Mouse (Mus musculus) cerebellum, adult (tissue): ENCODE results near the gene Rpl35a.

ENCODE experiments used
- ATAC-seq: cut with Nextera tagmentation; 2 replicates; pipeline ENCODE4 v1.9.2; 2017; ENCODE audit warnings: mild to moderate bottlenecking, moderate library complexity, mixed read lengths; ENCODE audit not compliant: insufficient number of reproducible peaks, low FRiP score, low TSS enrichment

The Rpl35a gene

DNA sequence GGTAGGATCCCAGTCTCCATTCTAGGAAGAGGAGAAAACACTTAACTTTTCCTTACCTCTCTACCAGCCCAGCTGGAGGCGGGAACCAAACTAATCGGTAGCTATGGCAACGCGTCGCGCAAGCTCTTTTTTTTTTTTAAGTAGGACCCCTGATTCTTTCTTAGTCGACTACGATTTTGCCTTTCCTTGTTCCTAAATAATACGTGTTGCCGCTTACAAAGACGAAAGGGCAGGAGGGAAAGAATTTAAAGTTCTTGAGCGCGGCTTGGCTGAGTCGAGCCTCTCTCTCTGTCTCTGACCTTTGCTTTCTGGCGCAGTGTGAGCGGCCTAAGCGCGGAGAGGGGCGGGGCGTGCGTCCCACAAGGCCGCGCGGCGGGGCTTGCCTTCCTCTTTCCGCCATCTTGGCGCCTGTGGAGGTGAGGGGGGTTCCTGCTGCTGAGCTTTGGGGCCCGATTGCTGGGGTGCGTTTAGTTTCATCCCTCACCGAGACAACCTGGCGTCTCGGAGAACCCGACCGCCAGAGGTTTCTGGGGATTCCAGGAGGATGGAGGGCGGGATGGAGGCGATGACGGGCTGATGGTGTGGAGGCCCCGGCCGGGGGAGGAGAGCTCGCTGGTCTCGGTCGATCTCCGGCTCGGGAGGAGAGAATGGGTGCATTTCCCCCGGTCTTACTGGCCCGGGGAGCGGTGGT is at the start of gene Rpl35a, which contains the start of gene Iqcg:
Gene Rpl35a, plus strand, starts transcription at position 359 of the 691 bp plus-strand sequence.
Gene Iqcg, minus strand, starts transcription at position 124 of the 691 bp plus-strand sequence.
- ATAC-seq, result peak; percentile 90

GRCm38 (mm10) chr16:33006888-33007287 is 49.4 kb upstream of the Rpl35a start:
- ATAC-seq, result 0 out of 2 replicates have a peak, but pooled peaks have one; percentile 21

DNA sequence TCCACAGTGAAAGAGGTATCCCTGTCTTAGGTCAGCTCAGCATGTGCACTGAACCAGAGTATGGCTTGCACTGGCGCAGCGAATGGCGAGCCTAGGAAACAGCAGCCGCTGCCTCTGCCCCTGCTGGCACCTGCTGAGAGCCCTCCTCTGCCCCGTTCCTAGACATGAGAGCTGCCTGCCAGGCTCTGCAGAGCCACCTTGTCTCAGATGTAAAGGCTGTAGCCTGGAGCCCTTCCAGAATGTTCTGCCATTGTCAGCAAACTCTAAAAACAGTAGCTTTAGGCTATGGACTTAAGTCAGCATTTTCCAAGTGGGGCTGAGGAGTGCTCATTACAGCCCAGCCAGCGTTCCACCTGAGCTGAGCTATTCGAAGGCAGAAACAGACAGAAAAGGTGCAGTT is 48.8 kb upstream of the Rpl35a start:
- no peak for ATAC-seq

- ATAC-seq, result no peak
These were observed 46.1 kb upstream of the Rpl35a start for GRCm38 (mm10) chr16:33010166-33010565.

DNA sequence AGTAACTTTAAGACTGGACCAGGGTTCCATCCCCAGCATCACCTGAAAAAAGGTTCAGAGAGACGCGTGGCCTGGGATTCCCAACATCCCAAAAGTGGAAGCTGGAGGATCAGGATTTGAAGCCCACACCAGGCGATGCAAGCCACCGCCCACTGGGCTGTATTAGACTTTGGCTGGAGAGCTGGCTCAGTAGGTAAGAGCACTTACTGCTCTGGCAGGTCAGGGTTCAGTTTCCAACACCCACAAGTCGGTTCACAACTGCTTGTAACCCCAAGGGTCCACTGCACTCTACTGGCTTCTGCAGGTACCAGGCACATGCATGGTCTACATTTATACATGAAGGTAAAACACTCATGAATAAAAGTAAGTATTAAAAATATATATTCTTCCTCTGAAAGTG is 42.5 kb upstream of the Rpl35a start:
- no peak for ATAC-seq

DNA sequence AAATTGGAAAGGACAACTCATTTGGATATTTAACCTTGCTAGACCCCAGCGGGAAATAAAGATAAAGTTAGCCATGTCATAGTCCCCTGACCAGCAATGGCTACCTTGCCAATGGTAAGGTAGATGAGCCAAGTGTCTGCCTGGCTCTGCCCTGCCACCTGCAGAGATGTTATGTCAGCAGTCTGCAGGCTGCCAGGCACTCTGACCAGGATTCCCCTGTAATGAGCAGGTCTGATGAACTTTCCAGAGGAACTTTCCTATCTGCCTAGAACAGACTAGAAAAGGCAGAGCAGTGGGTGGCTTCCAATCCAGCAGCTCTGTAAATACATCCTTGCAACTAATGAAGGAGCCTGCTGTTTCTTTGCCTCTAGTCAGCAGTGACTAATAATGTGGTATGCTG is 41.3 kb upstream of the Rpl35a start:
- ATAC-seq, result peak; percentile 58; the same call in 1 of the 2 replicates

- ATAC-seq, result no peak
These were observed 40.8 kb upstream of the Rpl35a start for GRCm38 (mm10) chr16:33015396-33015907.

DNA sequence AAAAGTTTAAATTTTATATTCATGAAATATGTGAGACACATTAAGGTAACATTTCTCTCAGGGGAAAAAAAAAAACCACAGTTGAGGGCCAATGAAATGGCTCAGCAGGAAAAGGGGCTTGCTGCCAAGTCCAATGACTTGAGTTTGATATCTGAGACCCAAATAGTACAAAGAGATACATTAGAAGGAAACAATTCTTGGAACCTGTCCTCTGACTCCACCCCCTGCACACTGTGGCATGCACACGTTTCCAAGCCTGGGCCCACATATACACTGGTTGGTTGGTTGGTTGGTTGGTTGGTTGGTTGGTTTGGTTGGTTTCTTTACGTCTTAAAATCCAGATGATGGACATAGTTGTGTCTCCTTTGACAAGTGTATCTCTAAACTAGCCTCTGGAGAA is 40.3 kb upstream of the Rpl35a start:
- no peak for ATAC-seq

DNA sequence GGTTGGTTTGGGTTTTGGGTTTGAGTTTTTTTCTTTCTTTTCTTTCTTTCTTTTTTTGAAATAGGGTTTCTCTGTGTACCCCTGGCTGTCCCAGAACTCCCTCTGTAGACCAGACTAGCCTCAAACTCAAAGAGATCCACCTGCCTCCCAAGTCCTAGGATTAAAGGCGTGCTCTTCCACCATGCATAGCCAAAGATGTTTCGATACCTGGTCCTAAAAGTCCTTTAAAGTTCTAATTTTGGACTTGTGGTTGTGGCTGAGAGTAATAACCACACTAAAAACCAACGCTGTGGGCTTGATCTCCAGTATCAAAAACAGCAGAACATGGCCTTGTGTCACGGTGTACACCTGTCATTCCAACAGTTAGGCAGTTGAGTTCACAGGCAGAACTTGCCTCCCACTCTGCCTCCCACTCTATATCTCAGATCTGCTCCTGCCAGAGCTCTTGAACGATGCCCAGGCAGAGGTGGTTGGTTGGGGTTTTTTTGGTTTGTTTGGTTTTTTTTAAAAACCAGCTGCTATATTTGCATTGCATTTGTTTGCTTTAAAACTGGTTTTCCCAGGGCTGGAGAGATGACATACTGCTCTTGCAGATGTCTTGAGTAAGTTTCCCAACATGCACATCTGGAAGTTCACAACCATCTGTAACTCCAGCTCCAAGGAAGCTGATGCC is 38.4 kb upstream of the Rpl35a start:
- no peak for ATAC-seq

DNA sequence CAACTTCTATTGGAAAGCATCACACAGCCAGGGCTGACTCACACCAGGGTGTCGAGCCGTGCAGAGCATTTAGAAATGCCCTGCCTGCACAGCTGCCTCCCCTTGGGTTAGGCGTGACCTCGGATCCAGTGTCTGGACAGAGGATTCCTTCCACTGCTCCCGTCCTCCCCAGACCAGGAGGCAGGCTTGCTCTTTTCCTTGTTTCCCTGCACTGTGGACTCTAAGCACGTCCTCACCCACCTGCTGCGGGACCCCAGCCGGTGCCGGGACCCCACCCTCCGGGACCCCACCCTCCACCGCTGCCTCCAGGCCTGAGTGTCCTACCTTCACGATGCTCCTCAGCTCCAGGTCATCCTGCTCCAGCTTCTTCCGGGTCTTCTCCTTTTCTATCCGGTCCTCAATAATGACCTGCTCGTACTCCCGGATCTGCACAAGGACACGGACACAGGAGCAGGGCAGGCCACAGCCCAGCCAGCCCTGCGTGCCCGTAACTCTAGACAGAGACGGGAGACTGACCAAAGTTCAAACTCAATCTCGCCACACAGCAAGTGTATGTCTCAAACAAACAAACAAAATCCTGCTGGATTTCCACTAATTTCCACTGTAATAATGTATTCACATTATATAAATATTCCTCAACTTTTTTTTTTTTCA is 37.0 kb upstream of the Rpl35a start:
- no peak for ATAC-seq

DNA sequence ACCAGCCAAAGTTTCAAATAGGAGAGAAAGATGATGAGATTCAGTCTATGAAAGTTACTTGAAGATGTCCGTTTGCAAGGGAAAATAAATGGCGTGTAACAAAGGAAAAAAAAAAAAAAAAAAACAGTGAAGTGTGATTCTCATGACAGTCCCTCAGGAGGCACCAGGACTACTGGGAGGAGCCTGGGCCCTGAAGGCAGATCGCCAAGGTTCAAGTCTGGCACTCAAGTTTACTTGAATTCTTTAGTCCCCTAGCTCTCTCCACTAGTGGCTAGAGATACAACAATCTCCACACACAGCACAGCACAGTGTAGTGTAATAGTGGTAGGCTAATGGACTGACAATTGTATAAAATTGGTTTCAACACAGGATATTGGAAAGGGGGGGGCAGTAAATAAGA is 34.9 kb upstream of the Rpl35a start:
- no peak for ATAC-seq

GRCm38 (mm10) chr16:33023750-33024149 is 32.5 kb upstream of the Rpl35a start:
- ATAC-seq, result peak; percentile 83

DNA sequence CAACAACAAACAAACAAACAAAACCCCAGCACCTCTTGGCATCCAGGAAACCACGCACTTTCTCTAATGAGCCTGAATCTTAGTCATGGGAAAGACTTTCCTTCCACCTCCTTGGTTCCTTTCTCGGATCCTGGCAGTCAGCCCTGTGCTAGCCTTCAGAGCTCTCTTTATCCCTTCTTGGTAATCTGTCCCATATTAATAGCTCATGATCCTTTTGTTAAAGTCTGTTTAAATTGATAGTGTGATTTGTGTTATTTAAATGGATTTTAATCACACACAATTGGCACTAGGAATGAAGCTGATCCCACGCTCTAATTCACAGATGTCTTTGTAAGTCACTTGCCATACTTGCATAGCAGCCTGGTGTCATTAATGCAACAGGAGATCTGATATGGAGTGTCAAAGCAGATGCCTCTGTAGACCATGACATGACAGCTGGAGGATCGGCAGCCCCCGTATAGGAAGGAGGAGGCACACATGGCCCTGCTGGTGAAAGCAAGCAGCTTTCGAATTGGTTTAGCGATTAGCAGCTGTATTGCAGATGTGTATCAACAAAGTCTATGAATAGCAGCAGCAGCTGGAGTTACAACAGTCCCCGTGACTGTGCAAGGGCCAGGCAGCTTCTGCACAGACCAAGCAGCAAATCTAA is 31.7 kb upstream of the Rpl35a start:
- ATAC-seq, result no peak

DNA sequence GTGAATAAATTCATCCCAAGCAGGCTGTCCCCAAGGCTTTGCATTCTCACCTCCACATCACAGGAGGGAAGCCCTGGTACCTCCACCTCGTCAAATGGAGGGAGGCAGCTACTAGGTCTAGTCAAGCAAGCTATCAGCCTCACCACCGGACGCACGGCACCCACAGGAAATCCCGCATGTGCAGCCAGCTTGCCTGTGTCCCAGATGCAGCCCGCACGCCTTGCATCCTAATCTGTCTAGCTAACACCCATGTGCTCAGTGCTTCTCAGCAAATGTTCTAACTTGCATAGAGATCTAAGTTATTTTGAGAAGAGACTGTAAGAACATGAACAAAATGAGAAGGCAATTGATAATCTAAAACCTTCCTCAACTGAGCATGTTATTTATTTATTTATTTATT is 29.9 kb upstream of the Rpl35a start:
- no peak for ATAC-seq

DNA sequence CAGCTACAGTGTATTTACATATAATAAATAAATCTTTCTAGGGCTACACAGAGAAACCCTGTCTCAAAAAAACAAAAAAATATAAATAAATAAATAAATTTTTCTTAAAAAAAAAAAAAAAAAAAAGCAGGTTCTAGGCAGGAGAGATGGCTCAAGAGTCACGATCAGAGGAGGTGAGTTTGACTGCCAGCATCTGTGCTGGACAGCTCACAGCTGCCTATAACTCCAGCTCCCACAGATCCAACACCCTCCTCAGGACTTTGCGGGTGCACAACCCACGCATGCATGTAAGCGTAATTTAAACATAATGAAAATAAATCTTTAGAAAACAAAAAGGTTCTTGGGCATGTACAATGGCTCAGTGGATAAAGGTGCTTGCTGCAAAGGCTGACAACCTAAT is 20.2 kb upstream of the Rpl35a start:
- no peak for ATAC-seq

- no peak for ATAC-seq
These were observed 13.6 kb upstream of the Rpl35a start for GRCm38 (mm10) chr16:33042682-33043081.

DNA sequence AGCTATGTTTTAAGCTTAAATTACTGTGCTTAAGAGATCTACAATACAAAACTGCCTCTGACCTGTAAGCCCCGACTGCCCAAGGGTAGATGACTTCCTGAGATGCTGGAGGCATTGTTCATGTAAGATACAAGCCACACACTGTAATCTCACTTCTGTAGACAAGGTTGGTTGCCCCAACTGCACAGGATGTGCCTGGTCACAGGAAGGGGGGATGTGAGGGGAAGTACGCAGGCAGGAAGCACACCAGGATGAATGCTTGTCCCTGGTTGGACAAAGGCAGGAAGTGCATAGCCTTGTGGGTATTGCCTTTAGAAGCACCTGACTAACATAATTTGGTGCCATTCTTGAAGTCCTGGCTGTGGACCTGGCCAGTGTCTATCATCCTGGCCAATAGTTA is 13.0 kb upstream of the Rpl35a start:
- ATAC-seq, result no peak

DNA sequence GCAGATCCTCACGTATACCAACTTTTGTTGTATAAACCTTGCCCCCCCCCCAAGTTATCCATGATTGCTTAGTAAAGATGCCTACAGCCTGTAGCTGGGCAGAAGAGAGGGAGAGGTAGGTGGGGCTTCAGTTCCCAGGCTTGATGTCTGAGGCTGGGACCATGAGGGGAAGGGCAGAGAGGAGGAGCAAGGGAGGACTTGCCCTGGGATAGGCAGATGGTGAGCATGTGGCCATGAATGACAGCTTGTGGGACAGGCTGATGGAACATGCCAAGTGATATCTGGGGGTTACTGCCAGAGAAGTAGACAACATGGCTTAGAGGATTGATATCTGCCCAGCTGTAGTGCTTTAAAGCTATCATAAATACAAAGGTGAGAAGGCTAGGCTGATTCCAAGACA is 8.2 kb upstream of the Rpl35a start:
- ATAC-seq, result no peak

DNA sequence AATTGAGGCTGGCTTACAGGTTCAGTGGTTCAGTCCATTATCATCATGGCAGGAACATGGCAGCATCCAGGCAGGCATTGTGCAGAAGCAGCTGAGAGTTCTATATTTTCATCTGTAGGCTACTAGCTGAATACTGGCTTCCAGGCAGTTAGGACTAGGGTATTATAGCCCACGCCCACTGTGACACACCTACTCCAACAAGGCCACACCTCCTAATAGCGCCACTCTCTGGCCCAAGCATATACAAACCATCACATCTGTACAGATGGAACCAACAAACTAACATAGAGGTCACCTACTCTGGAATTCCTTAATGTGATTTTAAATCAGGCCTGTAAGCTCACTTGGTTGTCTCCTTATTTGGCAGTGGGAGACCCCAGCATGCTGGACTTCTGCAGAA is 7.6 kb upstream of the Rpl35a start:
- ATAC-seq, result no peak

DNA sequence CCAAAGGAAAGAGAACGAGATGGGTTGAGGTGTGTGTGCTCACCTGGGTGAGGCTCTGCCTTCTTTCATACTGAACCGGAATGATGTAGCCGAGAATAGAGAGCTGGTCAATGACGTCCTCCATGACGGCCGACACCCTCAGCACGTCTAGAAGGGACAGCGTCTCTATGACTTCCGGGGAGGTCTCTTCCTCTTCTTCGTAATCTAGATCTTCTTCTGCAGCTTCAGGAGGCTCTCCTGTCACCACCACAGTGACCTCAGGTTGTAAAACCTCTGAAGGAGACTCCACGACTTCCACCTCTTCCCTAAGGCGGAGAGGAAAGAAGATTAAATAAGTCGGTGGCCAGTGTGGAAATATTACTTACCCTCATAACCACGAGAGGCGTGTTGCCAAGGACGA is 6.4 kb upstream of the Rpl35a start:
- ATAC-seq, result no peak

DNA sequence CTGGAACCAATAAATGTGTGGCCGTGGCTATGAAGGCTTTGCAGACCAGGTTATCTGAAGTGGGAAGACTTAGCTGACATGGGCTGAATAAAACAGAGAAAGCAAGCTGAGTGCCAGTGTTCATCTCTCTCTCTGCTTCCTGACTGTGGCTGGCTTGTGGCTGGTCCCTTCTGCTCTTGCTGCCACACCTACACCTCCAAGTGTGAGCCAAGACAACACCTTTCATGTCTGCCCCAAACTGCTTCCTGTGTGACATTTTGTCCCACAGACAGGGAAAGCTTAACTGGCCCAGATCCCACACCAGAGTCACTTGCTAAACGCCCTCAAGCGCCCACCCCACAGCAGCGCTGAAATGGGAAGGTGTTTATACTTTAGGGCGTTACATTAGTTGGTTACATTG is 3.1 kb upstream of the Rpl35a start:
- no peak for ATAC-seq
